Mouse (Mus musculus) stomach, postnatal 0 days (tissue): ENCODE measurements around the gene Phc3.

Source experiments
- CTCF ChIP-seq: IDR thresholded peaks from 2 replicates; pipeline ENCODE4 v1.5.1; 2016; ENCODE audit warnings: antibody characterized with exemption, low read depth, mild to moderate bottlenecking, moderate library complexity
- EP300 ChIP-seq: optimal IDR thresholded peaks from 2 replicates; pipeline ENCODE3; 2016; ENCODE audit warnings: antibody characterized with exemption

DNA sequence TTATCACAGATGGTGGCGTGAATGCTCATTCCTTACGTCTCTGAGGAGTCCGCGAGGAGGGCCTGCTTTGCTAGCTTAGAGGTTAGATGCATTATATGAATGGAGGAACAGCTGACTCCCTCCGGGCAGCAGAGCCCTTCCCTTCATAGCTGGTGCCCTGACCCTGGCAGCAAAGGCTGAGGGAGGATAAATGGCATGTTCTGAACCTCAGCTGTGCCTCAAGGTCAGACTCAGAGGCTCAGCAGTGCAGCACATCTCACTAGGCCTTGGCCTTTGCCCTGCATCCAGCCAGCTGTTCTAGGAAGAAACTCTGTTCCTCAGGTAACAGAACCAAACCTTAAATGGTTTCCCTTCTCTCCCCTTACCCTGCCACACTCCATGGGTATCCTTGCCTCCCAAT, 101.0 kb downstream of the Phc3 start:
- TF ChIP-seq CTCF (no peak), EP300 (no peak)
